Mouse (Mus musculus): ENCODE results near the gene Dtl. TPM values are rescaled to one million over a fixed set of nuclear protein-coding genes. Genes with fewer than 3 reads are reported as not detected.
"Not testable (repeated sequence)": the region's sequence is repeated elsewhere in the genome, so short reads cannot be mapped to it uniquely, and the experiment has no call there.

Gene Dtl
- polyA plus RNA-seq, 1 experiment from 2014 or later, result 3.4 TPM

GRCm38 (mm10) chr1:191518911-191519310, 56.4 kb downstream of the Dtl start:
- 80% methylated on average over 4 of the region's 4 CpGs for WGBS
- H3K27ac ChIP-seq (ENCODE audit: low read length), result no peak overlapping the region
- no peak overlapping the region for H3K9ac ChIP-seq (ENCODE audit: low read depth, low read length)
- H3K4me1 ChIP-seq (ENCODE audit: control insufficient read depth, insufficient read depth, low read length), result no peaks in the 10 kb centered on the region
- no peak overlapping the region for H3K4me3 ChIP-seq (ENCODE audit: low read depth, low read length)
- no peaks in the 10 kb centered on the region for H3K9me3 ChIP-seq (replicated peaks; ENCODE audit: control insufficient read depth, low read length, poor library complexity, severe bottlenecking)
- H3K36me3 ChIP-seq (ENCODE audit: control insufficient read depth, insufficient read depth, low read length), result no peaks in the 10 kb centered on the region
- ATAC-seq, result no peak
- no peaks in the 10 kb centered on the region for H3K27me3 ChIP-seq (ENCODE audit: control insufficient read depth, insufficient read depth, low read depth, low read length)
- H3K4me2 ChIP-seq (ENCODE audit: low read length), result no peak overlapping the region

- Histone ChIP-seq H3K27ac (ENCODE audit: low read length) (no peak overlapping the region), H3K4me3 (ENCODE audit: low read depth, low read length) (no peak overlapping the region), H3K36me3 (ENCODE audit: control insufficient read depth, insufficient read depth, low read length) (no peaks in the 10 kb centered on the region), H3K27me3 (ENCODE audit: control insufficient read depth, insufficient read depth, low read depth, low read length) (no peaks in the 10 kb centered on the region), H3K9ac (ENCODE audit: low read depth, low read length) (no peak overlapping the region), H3K4me1 (ENCODE audit: control insufficient read depth, insufficient read depth, low read length) (no peaks in the 10 kb centered on the region), H3K4me2 (ENCODE audit: low read length) (no peak overlapping the region), H3K9me3 (replicated peaks; ENCODE audit: control insufficient read depth, low read length, poor library complexity, severe bottlenecking) (no peaks in the 10 kb centered on the region)
- WGBS, result 93% methylated on average over 5 of the region's 5 CpGs
- ATAC-seq, result no peak
Measured at GRCm38 (mm10) chr1:191517969-191518368, 57.4 kb downstream of the Dtl start.

- H3K9ac ChIP-seq (ENCODE audit: low read depth, low read length), result no peak overlapping the region
- 40% methylated on average over 3 of the region's 3 CpGs for WGBS
- no peaks in the 10 kb centered on the region for H3K27me3 ChIP-seq (ENCODE audit: control insufficient read depth, insufficient read depth, low read depth, low read length)
- no peaks in the 10 kb centered on the region for H3K4me1 ChIP-seq (ENCODE audit: control insufficient read depth, insufficient read depth, low read length)
- H3K27ac ChIP-seq (ENCODE audit: low read length), result no peak overlapping the region
- H3K4me2 ChIP-seq (ENCODE audit: low read length), result no peak overlapping the region
- H3K9me3 ChIP-seq (replicated peaks; ENCODE audit: control insufficient read depth, low read length, poor library complexity, severe bottlenecking), result no peaks in the 10 kb centered on the region
- ATAC-seq, result no peak
- H3K4me3 ChIP-seq (ENCODE audit: low read depth, low read length), result no peak overlapping the region
- no peaks in the 10 kb centered on the region for H3K36me3 ChIP-seq (ENCODE audit: control insufficient read depth, insufficient read depth, low read length)
Measured at GRCm38 (mm10) chr1:191517056-191517455, 58.3 kb downstream of the Dtl start.

- not testable (repeated sequence) for H3K4me2 ChIP-seq (ENCODE audit: low read length); H3K4me3 ChIP-seq (ENCODE audit: low read depth, low read length); H3K27ac ChIP-seq (ENCODE audit: low read length); ATAC-seq; H3K27me3 ChIP-seq (ENCODE audit: control insufficient read depth, insufficient read depth, low read depth, low read length); H3K4me1 ChIP-seq (ENCODE audit: control insufficient read depth, insufficient read depth, low read length); H3K9ac ChIP-seq (ENCODE audit: low read depth, low read length); H3K36me3 ChIP-seq (ENCODE audit: control insufficient read depth, insufficient read depth, low read length); H3K9me3 ChIP-seq (replicated peaks; ENCODE audit: control insufficient read depth, low read length, poor library complexity, severe bottlenecking)
- 94% methylated on average over 2 of the region's 2 CpGs for WGBS
Measured at GRCm38 (mm10) chr1:191516351-191516750, 59.0 kb downstream of the Dtl start.

- Histone ChIP-seq H3K27ac (ENCODE audit: low read length) (no peak overlapping the region), H3K4me1 (ENCODE audit: control insufficient read depth, insufficient read depth, low read length) (no peaks in the 10 kb centered on the region), H3K4me2 (ENCODE audit: low read length) (no peak overlapping the region), H3K4me3 (ENCODE audit: low read depth, low read length) (no peak overlapping the region), H3K9ac (ENCODE audit: low read depth, low read length) (no peak overlapping the region), H3K9me3 (replicated peaks; ENCODE audit: control insufficient read depth, low read length, poor library complexity, severe bottlenecking) (no peaks in the 10 kb centered on the region), H3K36me3 (ENCODE audit: control insufficient read depth, insufficient read depth, low read length) (no peaks in the 10 kb centered on the region), H3K27me3 (ENCODE audit: control insufficient read depth, insufficient read depth, low read depth, low read length) (no peaks in the 10 kb centered on the region)
- WGBS, result 87% methylated on average over 4 of the region's 4 CpGs
- ATAC-seq, result no peak
Measured at GRCm38 (mm10) chr1:191513195-191513594, 62.1 kb downstream of the Dtl start.

- no peak overlapping the region for H3K4me2 ChIP-seq (ENCODE audit: low read length)
- no peak overlapping the region for H3K27ac ChIP-seq (ENCODE audit: low read length)
- H3K9ac ChIP-seq (ENCODE audit: low read depth, low read length), result no peak overlapping the region
- no peak for ATAC-seq
- 80% methylated on average over 4 of the region's 4 CpGs for WGBS
- H3K9me3 ChIP-seq (replicated peaks; ENCODE audit: control insufficient read depth, low read length, poor library complexity, severe bottlenecking), result no peaks in the 10 kb centered on the region
- H3K4me3 ChIP-seq (ENCODE audit: low read depth, low read length), result no peak overlapping the region
- no peaks in the 10 kb centered on the region for H3K27me3 ChIP-seq (ENCODE audit: control insufficient read depth, insufficient read depth, low read depth, low read length)
- no peaks in the 10 kb centered on the region for H3K4me1 ChIP-seq (ENCODE audit: control insufficient read depth, insufficient read depth, low read length)
- no peaks in the 10 kb centered on the region for H3K36me3 ChIP-seq (ENCODE audit: control insufficient read depth, insufficient read depth, low read length)
Measured at GRCm38 (mm10) chr1:191512383-191512782, 63.0 kb downstream of the Dtl start.

- 92% methylated on average over 8 of the region's 8 CpGs for WGBS
- Histone ChIP-seq H3K36me3 (ENCODE audit: control insufficient read depth, insufficient read depth, low read length) (no peaks in the 10 kb centered on the region), H3K27me3 (ENCODE audit: control insufficient read depth, insufficient read depth, low read depth, low read length) (no peaks in the 10 kb centered on the region), H3K9me3 (replicated peaks; ENCODE audit: control insufficient read depth, low read length, poor library complexity, severe bottlenecking) (no peaks in the 10 kb centered on the region), H3K27ac (ENCODE audit: low read length) (no peak overlapping the region), H3K4me1 (ENCODE audit: control insufficient read depth, insufficient read depth, low read length) (no peaks in the 10 kb centered on the region), H3K4me3 (ENCODE audit: low read depth, low read length) (no peak overlapping the region), H3K9ac (ENCODE audit: low read depth, low read length) (no peak overlapping the region), H3K4me2 (ENCODE audit: low read length) (no peak overlapping the region)
- no peak for ATAC-seq
Measured at GRCm38 (mm10) chr1:191511503-191511902, 63.8 kb downstream of the Dtl start.

- WGBS, result 65% methylated on average over 3 of the region's 3 CpGs
- no peaks in the 10 kb centered on the region for H3K4me1 ChIP-seq (ENCODE audit: control insufficient read depth, insufficient read depth, low read length)
- no peak for ATAC-seq
- H3K36me3 ChIP-seq (ENCODE audit: control insufficient read depth, insufficient read depth, low read length), result no peaks in the 10 kb centered on the region
- no peak overlapping the region for H3K9ac ChIP-seq (ENCODE audit: low read depth, low read length)
- no peaks in the 10 kb centered on the region for H3K27me3 ChIP-seq (ENCODE audit: control insufficient read depth, insufficient read depth, low read depth, low read length)
- no peaks in the 10 kb centered on the region for H3K9me3 ChIP-seq (replicated peaks; ENCODE audit: control insufficient read depth, low read length, poor library complexity, severe bottlenecking)
- H3K27ac ChIP-seq (ENCODE audit: low read length), result no peak overlapping the region
- H3K4me2 ChIP-seq (ENCODE audit: low read length), result no peak overlapping the region
- H3K4me3 ChIP-seq (ENCODE audit: low read depth, low read length), result no peak overlapping the region
Measured at GRCm38 (mm10) chr1:191509865-191510264, 65.5 kb downstream of the Dtl start.

GRCm38 (mm10) chr1:191509131-191509530, 66.2 kb downstream of the Dtl start:
- Histone ChIP-seq H3K27ac (ENCODE audit: low read length) (no peak overlapping the region), H3K36me3 (ENCODE audit: control insufficient read depth, insufficient read depth, low read length) (no peaks in the 10 kb centered on the region), H3K9ac (ENCODE audit: low read depth, low read length) (no peak overlapping the region), H3K9me3 (replicated peaks; ENCODE audit: control insufficient read depth, low read length, poor library complexity, severe bottlenecking) (no peaks in the 10 kb centered on the region), H3K4me3 (ENCODE audit: low read depth, low read length) (no peak overlapping the region), H3K27me3 (ENCODE audit: control insufficient read depth, insufficient read depth, low read depth, low read length) (no peaks in the 10 kb centered on the region), H3K4me1 (ENCODE audit: control insufficient read depth, insufficient read depth, low read length) (no peaks in the 10 kb centered on the region), H3K4me2 (ENCODE audit: low read length) (no peak overlapping the region)
- ATAC-seq, result no peak
- WGBS, result 91% methylated on average over 6 of the region's 6 CpGs

- no peak overlapping the region for H3K4me2 ChIP-seq (ENCODE audit: low read length)
- H3K27ac ChIP-seq (ENCODE audit: low read length), result no peak overlapping the region
- no peaks in the 10 kb centered on the region for H3K27me3 ChIP-seq (ENCODE audit: control insufficient read depth, insufficient read depth, low read depth, low read length)
- H3K36me3 ChIP-seq (ENCODE audit: control insufficient read depth, insufficient read depth, low read length), result no peaks in the 10 kb centered on the region
- H3K9ac ChIP-seq (ENCODE audit: low read depth, low read length), result no peak overlapping the region
- H3K4me3 ChIP-seq (ENCODE audit: low read depth, low read length), result no peak overlapping the region
- ATAC-seq, result no peak
- no peaks in the 10 kb centered on the region for H3K4me1 ChIP-seq (ENCODE audit: control insufficient read depth, insufficient read depth, low read length)
- 63% methylated on average over 1 of the region's 1 CpGs for WGBS
- no peaks in the 10 kb centered on the region for H3K9me3 ChIP-seq (replicated peaks; ENCODE audit: control insufficient read depth, low read length, poor library complexity, severe bottlenecking)
Measured at GRCm38 (mm10) chr1:191506791-191507190, 68.6 kb downstream of the Dtl start.

Measured in midbrain, embryonic 16.5 days (tissue).